Mouse (Mus musculus) ES-Bruce4 (cell line): ENCODE results near the gene Prkd3.

Source experiments
- CTCF ChIP-seq: IDR thresholded peaks from one replicate; pipeline ENCODE4 v1.8.1; 2011; ENCODE audit warnings: low read depth, low read length
- EP300 ChIP-seq: IDR thresholded peaks from 2 replicates; pipeline ENCODE4 v1.6.1; 2011; ENCODE audit warnings: low read depth, low read length; ENCODE audit not compliant: insufficient read depth
- POLR2A ChIP-seq: IDR thresholded peaks from one replicate; pipeline ENCODE4 v1.8.1; 2011; ENCODE audit warnings: low read length; ENCODE audit not compliant: insufficient read depth

DNA sequence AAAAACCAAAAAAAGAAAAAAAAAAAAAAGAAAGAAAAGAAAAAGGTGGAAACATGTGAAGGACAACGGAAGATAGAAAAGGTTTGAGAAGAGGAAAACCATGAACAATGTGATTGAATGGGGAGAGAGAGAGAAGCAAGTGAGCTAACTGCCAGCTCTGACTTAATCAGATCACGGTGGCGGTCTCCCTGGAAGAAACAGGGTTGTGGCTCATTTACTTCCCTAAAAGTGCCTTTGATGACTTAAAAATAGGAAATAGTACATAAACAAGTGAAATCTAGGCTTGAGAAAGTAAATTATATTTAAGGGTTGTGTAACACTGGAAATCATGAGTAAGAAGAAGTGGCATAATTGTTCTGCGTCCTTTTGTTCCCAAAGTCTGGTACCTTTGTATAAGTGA lies 81.7 kb downstream of the Prkd3 start:
- TF ChIP-seq CTCF: no peak
- TF ChIP-seq POLR2A: no peak
- no peak for TF ChIP-seq EP300
